Mouse (Mus musculus) telencephalon, adult 2 months (tissue): ENCODE data around the gene Rassf3.

Source experiments
- DNase-seq: peaks from one replicate; pipeline ENCODE4 v3.0.0-alpha.2; 2011; ENCODE audit warnings: low read depth, low spot score

Gene Rassf3

GRCm38 (mm10) chr10:121492608-121493315 lies 16.6 kb upstream of the Rassf3 start:
- DNase-seq: no peak

DNA sequence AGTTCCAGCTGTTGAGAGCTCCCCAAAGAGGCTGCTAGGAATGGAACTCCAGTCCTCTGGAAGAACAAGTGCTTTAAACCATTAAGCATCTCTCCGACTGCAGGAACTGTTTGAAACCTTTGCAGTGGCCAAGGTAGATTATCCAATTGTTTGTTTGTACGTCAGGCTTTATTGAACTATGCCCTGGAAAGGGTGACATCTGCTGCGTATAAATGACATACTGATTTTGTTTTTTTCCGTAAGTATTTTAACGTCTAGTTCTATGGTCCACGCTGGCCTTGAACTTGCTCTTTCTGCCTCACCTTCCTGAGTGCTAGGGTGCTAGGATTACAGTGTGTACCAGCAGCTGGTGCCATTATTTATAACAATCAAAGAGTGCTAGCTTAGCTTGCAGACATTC lies 13.8 kb upstream of the Rassf3 start:
- no peak for DNase-seq

DNA sequence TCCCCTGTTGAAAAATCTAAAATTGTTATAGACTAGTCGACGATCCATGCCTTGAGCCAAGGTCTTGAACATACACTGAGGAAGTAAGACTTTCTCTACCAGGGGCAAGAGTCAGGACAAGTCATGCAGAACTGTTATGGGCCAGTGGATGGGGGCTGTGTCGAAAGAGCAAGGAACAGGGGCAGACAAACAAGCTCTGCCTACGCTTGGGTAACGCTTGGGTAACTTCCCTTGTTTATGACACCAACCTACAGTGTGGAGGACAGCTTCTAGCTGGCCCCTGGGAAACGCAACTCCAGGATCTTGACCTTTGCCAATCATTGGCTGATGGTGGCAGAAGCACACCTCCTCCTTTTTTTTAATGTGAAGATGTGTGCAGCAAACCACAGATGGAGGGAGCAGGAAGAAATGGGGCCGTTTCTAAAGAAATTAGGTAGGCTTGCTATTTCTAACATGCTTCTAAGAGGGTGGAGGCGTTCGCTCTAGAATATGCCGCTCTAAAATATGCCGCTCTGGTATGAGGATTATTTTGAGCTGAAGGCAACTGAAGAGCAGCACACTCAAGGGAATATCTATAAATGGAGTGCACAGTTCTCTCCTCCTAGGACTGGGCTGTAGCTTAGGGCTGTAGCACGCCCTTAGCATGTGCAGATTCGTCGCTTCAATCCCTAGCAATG lies 12.6 kb upstream of the Rassf3 start:
- DNase-seq: peak; percentile 91

DNA sequence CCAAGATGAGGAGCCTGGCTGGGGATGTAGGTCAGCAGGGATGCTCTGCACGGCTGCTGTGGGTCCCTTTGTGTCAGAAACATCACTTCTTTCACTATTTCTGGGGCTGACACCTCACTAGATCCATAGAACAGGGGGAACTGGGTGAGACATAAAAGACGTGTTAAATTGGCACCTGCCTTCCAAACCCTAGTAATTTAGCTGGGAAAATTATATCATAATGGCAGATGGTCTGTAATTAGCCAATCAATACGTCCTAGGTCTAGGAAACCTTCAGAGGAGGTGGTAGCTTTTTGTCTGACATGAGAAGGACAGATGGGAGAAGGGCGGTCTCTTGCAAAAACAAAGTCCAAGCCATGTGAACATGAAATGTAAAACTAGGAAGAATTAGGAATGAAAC lies 11.6 kb upstream of the Rassf3 start:
- no peak for DNase-seq

DNA sequence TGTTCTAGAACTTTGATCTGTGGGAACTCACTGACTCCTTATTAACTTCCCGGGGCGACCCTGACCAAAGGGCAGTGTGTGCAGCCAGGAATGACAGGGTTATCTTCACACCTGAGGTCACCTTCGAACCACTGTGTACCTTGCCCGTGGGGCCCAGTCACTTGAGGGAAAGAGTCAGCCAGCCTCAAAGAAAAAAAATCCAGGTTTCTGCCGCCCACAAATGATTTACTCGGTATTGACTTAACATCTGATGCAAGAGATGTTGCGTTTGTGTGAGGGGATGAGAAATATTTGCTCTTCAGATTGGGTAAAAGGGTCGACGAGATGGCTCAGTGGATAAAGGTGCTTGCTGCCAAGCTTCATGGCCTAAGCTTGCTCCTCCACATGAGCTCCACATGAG lies 10.2 kb upstream of the Rassf3 start:
- no peak for DNase-seq

DNA sequence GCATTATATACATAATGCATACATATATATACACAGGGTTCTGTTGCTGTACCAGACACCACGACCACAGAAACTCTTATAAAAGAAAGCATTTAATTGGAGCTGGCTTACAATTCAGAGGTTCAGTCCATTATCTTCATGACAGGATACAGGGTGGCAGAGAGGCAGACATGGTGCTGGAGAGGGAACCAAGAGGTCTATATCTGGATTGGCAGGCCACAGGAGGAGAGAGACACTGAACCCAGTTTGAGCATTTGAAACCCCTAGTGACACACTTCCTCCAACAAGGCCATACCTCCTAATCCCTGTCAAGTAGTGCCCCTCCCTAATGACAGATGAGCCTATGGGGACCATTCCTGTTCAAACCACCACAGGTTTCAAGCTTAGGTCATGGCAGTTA lies 7.2 kb upstream of the Rassf3 start:
- DNase-seq: no peak

GRCm38 (mm10) chr10:121481141-121481540 lies 5.0 kb upstream of the Rassf3 start:
- no peak for DNase-seq

GRCm38 (mm10) chr10:121479987-121480386 lies 3.8 kb upstream of the Rassf3 start:
- no peak for DNase-seq

GRCm38 (mm10) chr10:121477433-121477832 lies 1.3 kb upstream of the Rassf3 start:
- no peak for DNase-seq

- DNase-seq: no peak
Observed at GRCm38 (mm10) chr10:121476968-121477337, 806 bp upstream of the Rassf3 start.

DNA sequence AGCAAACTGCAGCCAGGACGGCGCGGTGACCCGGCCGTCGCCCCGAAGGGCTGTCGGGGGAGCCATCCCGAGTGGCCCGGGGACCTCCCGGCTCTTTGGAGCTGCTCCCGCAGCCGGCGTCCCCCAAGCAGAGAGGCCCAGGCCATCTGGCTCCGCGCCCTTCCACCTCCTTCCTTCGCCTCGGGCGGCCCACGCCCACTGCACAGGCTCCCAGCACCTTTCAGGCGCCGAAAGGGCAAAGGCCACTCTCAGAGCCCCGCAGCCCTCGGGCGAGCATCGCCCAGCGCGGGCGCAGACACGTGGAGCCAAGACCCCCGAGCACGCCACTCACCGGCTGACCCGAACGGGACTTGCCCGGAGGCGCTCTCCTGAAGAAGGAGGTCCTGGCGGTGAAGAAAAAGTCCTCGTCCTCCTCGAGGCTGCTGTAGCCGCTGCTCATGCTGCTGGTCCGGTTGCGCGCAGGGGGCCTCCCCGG lies 438 bp downstream of the Rassf3 start:
- DNase-seq: no peak

GRCm38 (mm10) chr10:121475101-121475671 lies 961 bp downstream of the Rassf3 start:
- no peak for DNase-seq

DNA sequence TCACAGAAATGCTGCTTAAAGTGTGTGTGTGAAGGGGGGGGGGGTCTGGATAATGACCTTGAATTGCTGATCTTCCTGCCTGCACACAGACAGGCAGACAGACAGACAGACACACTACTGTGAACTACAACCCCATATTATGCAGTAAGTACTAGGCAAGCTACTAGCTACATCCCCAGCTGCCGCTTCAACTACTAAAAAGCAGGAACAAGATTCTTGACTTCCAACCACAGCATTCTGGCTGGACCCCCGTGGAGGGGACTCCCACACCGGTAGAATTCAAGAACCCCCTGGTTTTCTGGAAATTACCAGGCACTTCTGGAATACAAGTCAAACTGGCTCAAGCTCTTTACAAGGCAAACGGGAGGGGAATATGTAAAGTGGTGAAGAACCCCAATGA lies 1.9 kb downstream of the Rassf3 start:
- DNase-seq: no peak

GRCm38 (mm10) chr10:121473723-121474215 lies 2.4 kb downstream of the Rassf3 start:
- no peak for DNase-seq

DNA sequence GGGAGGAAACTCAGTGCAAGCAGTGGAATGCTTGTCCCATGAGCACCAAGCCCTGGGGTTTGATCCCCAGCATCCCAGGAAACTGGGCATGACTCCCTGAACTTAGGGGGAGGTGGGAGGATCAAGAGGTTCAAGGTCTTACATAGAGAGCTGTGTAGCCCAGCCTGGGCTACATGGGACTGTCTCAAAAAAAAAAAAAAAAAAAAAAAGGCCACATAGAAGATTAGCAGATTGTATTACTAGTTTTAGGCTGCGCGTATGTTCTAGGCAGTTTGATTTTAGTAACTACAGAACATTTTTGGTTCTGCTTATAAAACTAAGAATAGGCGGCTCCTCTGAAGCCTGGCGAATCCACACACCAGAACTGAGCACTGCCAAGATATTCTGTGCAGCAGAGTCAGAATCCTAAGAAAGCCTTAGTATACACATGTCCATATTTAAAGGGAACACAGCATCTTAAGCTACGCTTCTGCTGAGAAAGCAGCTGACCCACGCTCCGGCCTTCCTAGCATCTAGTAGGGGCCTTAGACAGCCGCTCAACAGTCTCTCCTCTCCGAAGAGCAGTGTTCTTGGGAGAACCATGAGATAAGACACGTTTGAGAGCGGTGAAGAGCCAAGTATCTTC lies 3.4 kb downstream of the Rassf3 start:
- DNase-seq: peak; percentile 91

- no peak for DNase-seq
Observed at GRCm38 (mm10) chr10:121471570-121472197, 4.5 kb downstream of the Rassf3 start.

DNA sequence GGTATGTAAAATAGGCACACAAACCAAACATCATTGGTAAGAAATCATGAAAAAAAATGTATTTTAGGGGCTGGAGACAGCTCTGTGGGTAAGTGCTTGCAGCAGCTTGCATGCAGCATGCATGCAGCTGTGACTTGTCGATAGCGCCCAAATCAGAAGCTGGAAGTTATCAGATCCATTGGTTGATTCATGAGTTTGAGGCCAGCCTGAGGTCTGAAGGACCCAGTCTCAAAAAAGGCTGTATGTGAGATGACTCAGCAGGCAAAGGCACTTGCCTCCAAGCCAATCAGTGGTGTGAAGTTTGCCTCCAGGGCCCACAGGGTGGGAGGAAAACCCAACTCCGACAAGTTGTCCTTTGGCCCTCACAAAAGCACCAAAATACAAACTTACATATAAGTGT lies 6.5 kb downstream of the Rassf3 start:
- no peak for DNase-seq

DNA sequence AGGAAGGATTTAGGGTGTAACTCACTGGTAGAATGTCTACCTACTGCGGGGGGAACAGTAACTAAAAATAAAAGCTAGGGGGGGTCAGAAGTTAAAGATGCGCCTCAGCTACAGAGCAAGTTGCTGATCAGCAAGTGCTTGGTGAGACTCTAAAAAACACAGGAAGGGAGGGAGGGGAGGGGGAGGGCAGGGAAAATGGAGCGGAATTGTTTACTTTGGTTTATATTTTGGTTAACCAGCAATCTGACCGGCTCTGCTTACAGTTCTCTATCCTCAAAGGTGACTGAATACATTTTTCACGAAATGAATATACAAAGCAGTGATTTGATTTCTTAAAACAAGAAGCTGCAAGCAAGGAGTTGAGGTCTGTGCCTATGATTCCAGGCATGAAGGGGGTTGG lies 7.2 kb downstream of the Rassf3 start:
- no peak for DNase-seq

DNA sequence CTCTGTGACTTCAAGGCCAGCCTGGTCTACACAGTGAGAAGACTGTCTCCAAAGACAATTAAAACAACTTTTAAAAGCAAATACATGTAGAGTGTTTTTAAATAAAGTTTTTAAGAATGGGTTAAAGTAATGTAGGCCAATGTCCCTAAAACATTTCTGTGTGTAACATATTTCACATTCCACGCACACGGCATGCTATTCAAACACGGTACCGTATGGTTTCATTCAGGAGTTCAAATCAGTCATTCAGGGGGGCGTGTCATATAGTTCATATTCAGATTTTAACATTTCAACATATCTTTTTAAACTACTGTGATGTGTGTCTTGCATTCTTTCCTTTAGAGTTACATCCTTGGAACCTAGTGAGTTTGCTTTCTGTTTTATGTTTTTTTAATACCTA lies 7.9 kb downstream of the Rassf3 start:
- no peak for DNase-seq

- no peak for DNase-seq
Observed at GRCm38 (mm10) chr10:121467792-121468191, 8.4 kb downstream of the Rassf3 start.

DNA sequence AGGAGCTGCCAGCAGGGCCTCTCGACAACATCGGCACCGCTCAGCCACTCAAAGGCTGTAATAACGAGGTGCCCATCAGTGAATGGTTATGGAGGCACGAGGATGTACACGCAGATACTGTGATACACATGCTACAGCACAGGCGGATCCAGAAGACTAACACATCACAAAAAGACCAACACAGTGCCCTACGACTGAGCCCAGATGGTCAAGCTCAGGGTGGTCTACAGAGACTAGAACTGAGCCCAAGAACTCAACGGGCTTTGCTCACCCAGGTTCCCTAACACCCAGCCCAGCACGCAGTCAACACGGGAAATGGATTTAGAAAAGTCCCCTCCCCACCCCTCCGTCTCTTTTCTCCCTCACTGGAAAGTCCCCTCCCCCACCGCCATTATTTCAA lies 9.1 kb downstream of the Rassf3 start:
- no peak for DNase-seq

- no peak for DNase-seq
Observed at GRCm38 (mm10) chr10:121465033-121465432, 11.1 kb downstream of the Rassf3 start.
